Mouse (Mus musculus) midbrain, postnatal 0 days (tissue): ENCODE measurements at regions not wholly inside any gene's neighbourhood (a gene's known extent, or its start where the extent isn't known, plus 50 kb on each side); places are given as distances from the start of the nearest gene placed in this dataset.

ENCODE experiments used
- ATAC-seq: fragments of 200-750 bp; cut with Nextera tagmentation; 2 replicates; pipeline ENCODE4 v1.8.0; 2017; ENCODE audit warnings: moderate number of reproducible peaks, mild to moderate bottlenecking, moderate TSS enrichment, moderate library complexity; ENCODE audit not compliant: low FRiP score
- DNase-seq: peaks from one replicate; pipeline ENCODE4 v3.0.0-alpha.2; 2015; ENCODE audit warnings: low spot score
- H3K27ac ChIP-seq: fragments of 300-500 bp; sonication (generic); 2 replicates; pipeline ENCODE4 v1.5.1; 2014; ENCODE audit warnings: low read depth, mild to moderate bottlenecking, low read length, mixed read lengths
- H3K27me3 ChIP-seq: fragments of 300-500 bp; sonication (generic); 2 replicates; pipeline ENCODE4 v1.6.1; 2014; ENCODE audit warnings: low read length, control low read depth, mixed read lengths; ENCODE audit not compliant: insufficient read depth
- H3K36me3 ChIP-seq: fragments of 300-500 bp; sonication (generic); 2 replicates; pipeline ENCODE4 v1.6.1; 2014; ENCODE audit warnings: low read length, control low read depth, mixed read lengths; ENCODE audit not compliant: insufficient read depth
- H3K4me1 ChIP-seq: fragments of 300-500 bp; sonication (generic); 2 replicates; pipeline ENCODE4 v1.6.1; 2014; ENCODE audit warnings: mild to moderate bottlenecking, control low read depth, antibody characterized with exemption, low read length, mixed read lengths; ENCODE audit not compliant: insufficient read depth
- H3K4me2 ChIP-seq: fragments of 300-500 bp; sonication (generic); 2 replicates; pipeline ENCODE4 v1.6.1; 2014; ENCODE audit warnings: low read depth, mild to moderate bottlenecking, low read length, mixed read lengths; ENCODE audit not compliant: poor library complexity, severe bottlenecking
- H3K4me3 ChIP-seq: fragments of 300-500 bp; sonication (generic); 2 replicates; pipeline ENCODE4 v1.5.1; 2014; ENCODE audit warnings: low read depth, mild to moderate bottlenecking, low read length, moderate library complexity
- H3K9ac ChIP-seq: fragments of 300-500 bp; sonication (generic); replicated peaks from 2 replicates; pipeline ENCODE4 v1.6.1; 2014; ENCODE audit warnings: mild to moderate bottlenecking, low read length, moderate library complexity, mixed read lengths; ENCODE audit not compliant: poor library complexity, severe bottlenecking
- H3K9me3 ChIP-seq: fragments of 300-500 bp; sonication (generic); 2 replicates; pipeline ENCODE4 v1.6.1; 2016; ENCODE audit warnings: low read length, control low read depth
- CTCF ChIP-seq: IDR thresholded peaks from 2 replicates; pipeline ENCODE4 v1.5.1; 2016; ENCODE audit warnings: antibody characterized with exemption, mild to moderate bottlenecking
- WGBS: fragments of 180-500 bp; shearing (Covaris S2); extraction: QIAGEN DNeasy Blood & Tissue Kit; methylation state at CpG from one replicate; pipeline ENCODE4 v1.1.7; 2014; 5-methylcytosine and 5-hydroxymethylcytosine counted together

DNA sequence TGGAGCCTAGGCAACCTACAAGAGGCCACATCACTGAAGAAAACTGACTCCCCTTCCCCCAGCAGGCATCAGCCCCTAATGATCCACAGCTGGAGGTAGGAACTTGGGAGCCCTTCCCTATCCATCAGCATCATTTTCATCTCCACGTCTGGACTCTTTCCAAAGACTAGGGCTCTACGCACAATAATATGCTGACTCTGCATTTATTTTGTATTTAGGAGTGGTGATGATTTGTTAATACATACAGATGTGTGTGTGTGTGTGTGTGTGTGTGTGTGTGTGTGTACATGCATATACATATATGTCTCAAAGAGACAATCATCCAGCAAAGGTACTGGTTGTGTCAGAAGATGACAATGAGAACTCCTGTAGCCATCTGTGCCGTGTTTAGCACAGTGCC lies 251.2 kb downstream of the Xpnpep1 start:
- Histone ChIP-seq H3K9me3 (no peaks in the 10 kb centered on the region), H3K4me1 (no peaks in the 10 kb centered on the region), H3K36me3 (no peaks in the 10 kb centered on the region), H3K4me2 (no peak overlapping the region), H3K27me3 (no peaks in the 10 kb centered on the region), H3K4me3 (no peak overlapping the region), H3K27ac (no peak overlapping the region), H3K9ac (no peak overlapping the region)
- DNase-seq (no peak), ATAC-seq (no peak)
- no peak for TF ChIP-seq CTCF
- 85% methylated on average over 3 of the region's 3 CpGs for WGBS

DNA sequence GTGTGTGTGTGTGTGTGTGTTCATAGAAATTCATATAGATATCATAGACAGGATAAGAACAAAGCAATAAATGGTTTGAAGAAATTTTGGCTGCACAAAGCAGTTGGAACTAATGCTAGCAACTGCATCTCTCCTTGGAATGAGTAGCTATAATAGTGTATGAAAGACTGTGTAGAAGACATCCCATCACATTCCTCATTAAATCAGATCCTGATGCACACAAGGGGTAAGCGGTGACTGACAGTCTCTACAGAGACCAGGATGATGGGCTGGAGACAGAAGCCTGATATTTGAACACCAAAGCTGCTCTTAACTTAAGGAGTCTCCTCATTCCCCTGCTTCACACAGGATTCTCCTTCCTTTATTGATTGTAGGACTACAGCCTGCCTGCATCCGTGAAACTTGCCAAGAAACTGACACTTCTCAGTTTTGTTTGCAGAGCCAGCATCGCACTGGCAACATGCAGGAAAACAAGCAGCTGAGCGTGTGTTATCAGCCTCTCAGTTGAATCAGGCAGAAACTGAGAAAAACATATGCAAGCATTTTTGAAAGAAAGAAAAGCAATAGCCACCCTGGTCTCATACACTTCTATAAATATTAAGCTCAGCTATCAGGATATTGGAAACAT lies 271.1 kb downstream of the Xpnpep1 start:
- Histone ChIP-seq H3K9ac (no peak overlapping the region), H3K4me2 (no peak overlapping the region), H3K4me3 (no peak overlapping the region), H3K4me1 (no peaks in the 10 kb centered on the region), H3K9me3 (0 out of 2 replicates have a peak, but pooled peaks cover 6% of the 10 kb centered on the region), H3K36me3 (no peaks in the 10 kb centered on the region), H3K27ac (no peak overlapping the region), H3K27me3 (no peaks in the 10 kb centered on the region)
- DNase-seq = peak; percentile 33
- 72% methylated on average over 4 of the region's 4 CpGs for WGBS
- TF ChIP-seq CTCF = no peak
- ATAC-seq = no peak

- no peaks in the 10 kb centered on the region for H3K27me3 ChIP-seq
- no peak overlapping the region for H3K9ac ChIP-seq
- H3K4me1 ChIP-seq = no peaks in the 10 kb centered on the region
- no peak for TF ChIP-seq CTCF
- WGBS = 81% methylated on average over 5 of the region's 5 CpGs
- H3K4me2 ChIP-seq = no peak overlapping the region
- H3K4me3 ChIP-seq = no peak overlapping the region
- H3K9me3 ChIP-seq = 0 out of 2 replicates have a peak, but pooled peaks cover 6% of the 10 kb centered on the region
- ATAC-seq = no peak
- DNase-seq = no peak
- H3K27ac ChIP-seq = no peak overlapping the region
- no peaks in the 10 kb centered on the region for H3K36me3 ChIP-seq
Measured at GRCm38 (mm10) chr19:52768117-52768516, 271.9 kb downstream of the Xpnpep1 start.

GRCm38 (mm10) chr19:52738946-52739345 lies 301.1 kb downstream of the Xpnpep1 start:
- no peak overlapping the region for H3K4me2 ChIP-seq
- no peak for ATAC-seq
- H3K9ac ChIP-seq = no peak overlapping the region
- 79% methylated on average over 9 of the region's 9 CpGs for WGBS
- H3K4me3 ChIP-seq = no peak overlapping the region
- H3K4me1 ChIP-seq = no peaks in the 10 kb centered on the region
- TF ChIP-seq CTCF = no peak
- H3K27ac ChIP-seq = no peak overlapping the region
- H3K36me3 ChIP-seq = no peaks in the 10 kb centered on the region
- no peaks in the 10 kb centered on the region for H3K27me3 ChIP-seq
- no peak for DNase-seq
- H3K9me3 ChIP-seq = no peaks in the 10 kb centered on the region

DNA sequence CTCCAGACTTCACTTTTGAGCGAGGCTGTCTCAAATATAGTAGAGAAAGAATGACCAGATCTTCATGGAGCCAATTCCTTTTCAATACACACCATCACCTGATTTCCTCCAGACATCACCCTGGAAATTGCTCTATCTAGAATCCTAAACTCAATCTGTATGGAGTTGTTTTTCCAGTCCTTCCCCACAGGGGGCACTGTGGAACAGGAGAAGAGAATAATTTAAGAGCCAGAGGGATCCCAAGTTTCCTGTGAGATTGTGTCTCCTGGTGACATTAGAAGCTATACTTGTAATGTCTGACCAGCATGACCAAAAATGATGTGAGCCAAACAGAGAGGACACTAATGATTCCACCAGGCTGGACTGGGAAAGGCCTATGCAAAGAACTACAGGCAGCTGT lies 318.2 kb downstream of the Xpnpep1 start:
- no peak for ATAC-seq
- DNase-seq = no peak
- WGBS = 18% methylated on average over 1 of the region's 1 CpGs
- Histone ChIP-seq H3K4me1 (no peaks in the 10 kb centered on the region), H3K27ac (no peak overlapping the region), H3K27me3 (no peaks in the 10 kb centered on the region), H3K36me3 (no peaks in the 10 kb centered on the region), H3K9ac (no peak overlapping the region), H3K9me3 (no peaks in the 10 kb centered on the region), H3K4me2 (no peak overlapping the region), H3K4me3 (no peak overlapping the region)
- TF ChIP-seq CTCF = peak; percentile 31

- TF ChIP-seq CTCF = no peak
- Histone ChIP-seq H3K4me3 (no peak overlapping the region), H3K36me3 (no peaks in the 10 kb centered on the region), H3K27ac (no peak overlapping the region), H3K27me3 (no peaks in the 10 kb centered on the region), H3K9me3 (no peaks in the 10 kb centered on the region), H3K4me2 (no peak overlapping the region), H3K4me1 (no peaks in the 10 kb centered on the region), H3K9ac (no peak overlapping the region)
- 80% methylated on average over 5 of the region's 5 CpGs for WGBS
- no peak for DNase-seq
- no peak for ATAC-seq
Measured at GRCm38 (mm10) chr19:52715359-52715758, 324.7 kb downstream of the Xpnpep1 start.
